Mouse (Mus musculus) intestine, embryonic 16.5 days (tissue): ENCODE measurements at regions not wholly inside any gene's neighbourhood (a gene's known extent, or its start where the extent isn't known, plus 50 kb on each side); places are given as distances from the start of the nearest gene placed in this dataset.
"Not testable (repeated sequence)": the region's sequence is repeated elsewhere in the genome, so short reads cannot be mapped to it uniquely, and the experiment has no call there.

Source experiments
- ATAC-seq: fragments of 200-750 bp; cut with Nextera tagmentation; 2 replicates; pipeline ENCODE4 v1.8.0; 2017; ENCODE audit warnings: moderate TSS enrichment, moderate library complexity
- H3K27ac ChIP-seq: fragments of 300-500 bp; sonication (generic); 2 replicates; pipeline ENCODE4 v1.5.1; 2014; ENCODE audit warnings: mild to moderate bottlenecking, low read length
- H3K27me3 ChIP-seq: fragments of 300-500 bp; sonication (generic); replicated peaks from 2 replicates; pipeline ENCODE4 v1.6.1; 2014; ENCODE audit warnings: low read length, control low read depth, mixed read lengths; ENCODE audit not compliant: control insufficient read depth, insufficient read depth
- H3K36me3 ChIP-seq: fragments of 300-500 bp; sonication (generic); 2 replicates; pipeline ENCODE4 v1.6.1; 2014; ENCODE audit warnings: low read length, control low read depth; ENCODE audit not compliant: control insufficient read depth, insufficient read depth
- H3K4me1 ChIP-seq: fragments of 300-500 bp; sonication (generic); 2 replicates; pipeline ENCODE4 v1.6.1; 2014; ENCODE audit warnings: low read length, control low read depth, mixed read lengths; ENCODE audit not compliant: control insufficient read depth, insufficient read depth
- H3K4me2 ChIP-seq: fragments of 300-500 bp; sonication (generic); 2 replicates; pipeline ENCODE4 v1.6.1; 2014; ENCODE audit warnings: low read depth, low read length, control low read depth
- H3K4me3 ChIP-seq: fragments of 300-500 bp; sonication (generic); 2 replicates; pipeline ENCODE4 v1.5.1; 2014; ENCODE audit warnings: mild to moderate bottlenecking, low read length
- H3K9ac ChIP-seq: fragments of 300-500 bp; sonication (generic); 2 replicates; pipeline ENCODE4 v1.6.1; 2014; ENCODE audit warnings: low read depth, low read length
- H3K9me3 ChIP-seq: fragments of 300-500 bp; sonication (generic); 2 replicates; pipeline ENCODE4 v1.6.1; 2016; ENCODE audit warnings: low read length, control low read depth; ENCODE audit not compliant: control insufficient read depth
- WGBS: fragments of 180-500 bp; shearing (Covaris S2); extraction: QIAGEN DNeasy Blood & Tissue Kit; methylation state at CpG from one replicate; pipeline ENCODE4 v1.1.7; 2014; 5-methylcytosine and 5-hydroxymethylcytosine counted together

DNA sequence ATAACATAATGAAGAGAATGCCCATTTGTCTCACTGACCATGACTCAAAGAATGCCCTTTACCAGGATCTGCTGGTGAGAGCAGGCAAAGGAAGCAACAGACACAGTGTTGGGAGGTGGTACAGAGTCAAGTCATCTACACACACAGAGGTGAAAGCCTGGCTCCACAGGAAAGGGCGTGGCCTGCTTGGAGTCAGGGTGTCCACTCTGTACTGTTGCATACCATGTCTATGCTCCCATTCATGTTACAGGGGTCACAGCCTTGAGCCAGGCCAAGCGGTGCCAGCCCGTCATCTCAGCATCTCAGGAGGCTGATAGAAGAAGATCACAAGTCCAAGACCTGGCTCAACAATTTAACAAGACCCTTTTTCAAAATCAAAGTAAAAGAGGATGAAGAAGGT, 57.8 kb upstream of the Tcerg1l start:
- Histone ChIP-seq H3K9me3 (no peaks in the 10 kb centered on the region), H3K27ac (no peak overlapping the region), H3K4me3 (no peak overlapping the region), H3K4me1 (no peaks in the 10 kb centered on the region), H3K27me3 (no peaks in the 10 kb centered on the region), H3K9ac (no peak overlapping the region), H3K36me3 (no peaks in the 10 kb centered on the region), H3K4me2 (no peak overlapping the region)
- 89% methylated on average over 3 of the region's 3 CpGs for WGBS
- no peak for ATAC-seq

DNA sequence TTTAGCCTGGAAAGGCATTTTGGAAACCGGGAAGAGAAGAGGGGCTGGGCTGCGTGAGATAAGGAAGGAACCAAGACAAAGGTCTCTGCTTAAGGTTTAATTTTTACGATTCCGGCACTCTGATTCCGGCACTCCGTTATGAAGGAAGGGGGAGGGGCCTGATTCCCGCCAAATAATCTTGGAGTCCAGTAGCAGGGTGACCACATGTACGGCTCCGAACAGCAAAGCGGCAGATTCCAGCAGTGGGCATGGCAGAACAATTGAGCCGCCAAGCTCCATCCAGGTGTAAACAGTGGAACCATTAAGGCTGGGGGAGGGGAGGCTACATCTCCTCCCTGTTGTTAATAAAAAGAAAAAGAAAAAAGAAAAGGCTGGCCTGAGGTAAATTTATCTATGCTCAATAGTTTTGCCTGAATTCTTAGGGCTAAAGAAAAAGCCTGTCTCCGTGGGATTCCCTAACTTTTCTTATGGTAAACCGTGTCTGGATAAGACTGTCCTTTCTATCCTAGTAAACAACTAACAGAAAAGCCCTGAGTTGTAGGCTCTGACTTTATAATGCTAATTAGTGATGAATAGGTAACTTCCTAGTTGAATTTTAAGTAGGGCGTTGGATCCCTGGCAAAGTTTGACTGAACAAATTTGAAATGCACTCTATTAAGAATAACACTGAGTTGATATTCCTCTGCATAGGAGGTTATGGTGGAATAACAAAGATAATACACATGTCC, 57.1 kb upstream of the Tcerg1l start:
- H3K4me3 ChIP-seq, ATAC-seq, H3K9me3 ChIP-seq, H3K27ac ChIP-seq, H3K27me3 ChIP-seq, H3K4me2 ChIP-seq, H3K36me3 ChIP-seq, H3K9ac ChIP-seq, H3K4me1 ChIP-seq: not testable (repeated sequence)
- WGBS = 36% methylated on average over 14 of the region's 14 CpGs

DNA sequence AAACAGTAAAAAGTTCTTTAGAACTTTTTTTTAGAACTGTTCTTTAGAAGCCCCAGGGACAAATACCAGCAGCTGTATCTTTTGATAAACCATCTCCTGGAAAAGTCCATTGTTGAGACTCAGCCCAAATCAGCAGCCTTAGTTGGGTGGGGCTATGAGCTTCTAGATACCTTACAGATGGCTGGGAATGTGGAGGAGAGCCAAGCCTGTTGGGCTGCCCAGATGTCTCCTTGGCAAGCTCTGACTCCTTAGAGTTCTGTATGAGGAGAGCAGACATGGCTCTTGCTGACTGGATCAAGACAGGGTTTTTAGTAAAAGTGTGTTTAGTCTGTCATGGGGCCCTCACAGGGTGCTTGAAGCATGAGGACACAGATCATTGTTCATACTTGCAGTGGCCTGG, 53.8 kb upstream of the Tcerg1l start:
- no peak overlapping the region for H3K27ac ChIP-seq
- no peaks in the 10 kb centered on the region for H3K4me1 ChIP-seq

DNA sequence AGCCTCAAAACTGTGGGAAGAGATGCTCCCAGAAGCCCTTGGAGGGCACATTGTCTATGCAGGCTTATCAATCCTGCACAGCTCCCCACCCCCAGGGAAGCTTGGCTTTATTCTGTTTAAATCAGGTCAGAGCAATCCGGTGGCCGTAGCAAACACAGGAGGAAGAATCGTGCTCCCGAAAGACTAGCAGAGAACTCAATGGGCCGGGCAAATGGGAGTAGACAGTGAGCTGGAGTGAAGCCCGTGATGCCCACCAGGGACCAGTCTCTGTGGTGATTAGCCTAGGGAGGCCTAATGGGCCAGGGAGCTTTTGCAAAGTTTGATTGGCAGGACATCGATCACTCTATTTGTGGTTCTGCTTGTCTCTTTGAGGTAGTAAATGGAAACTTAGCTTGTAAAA, 51.0 kb upstream of the Tcerg1l start:
- ATAC-seq = no peak
- H3K4me1 ChIP-seq = no peaks in the 10 kb centered on the region
- H3K36me3 ChIP-seq = no peaks in the 10 kb centered on the region
- no peaks in the 10 kb centered on the region for H3K9me3 ChIP-seq
- WGBS = 77% methylated on average over 7 of the region's 7 CpGs
- no peak overlapping the region for H3K4me2 ChIP-seq
- no peaks in the 10 kb centered on the region for H3K27me3 ChIP-seq
- H3K27ac ChIP-seq = no peak overlapping the region
- H3K9ac ChIP-seq = no peak overlapping the region
- H3K4me3 ChIP-seq = no peak overlapping the region

More for the DNA sequence above, 53.8 kb upstream of the Tcerg1l start:
- H3K9me3 ChIP-seq = no peaks in the 10 kb centered on the region
- H3K27me3 ChIP-seq = no peaks in the 10 kb centered on the region
- H3K4me2 ChIP-seq = no peak overlapping the region
- ATAC-seq = no peak
- H3K9ac ChIP-seq = no peak overlapping the region
- H3K4me3 ChIP-seq = no peak overlapping the region
- no peaks in the 10 kb centered on the region for H3K36me3 ChIP-seq
